Mouse (Mus musculus) cerebellum, adult 2 months (tissue): ENCODE measurements at regions not wholly inside any gene's neighbourhood (a gene's known extent, or its start where the extent isn't known, plus 50 kb on each side); places are given as distances from the start of the nearest gene placed in this dataset.

Source experiments
- DNase-seq, 2 experiments: peaks; one replicate each; pipeline ENCODE4 v3.0.0; 2021
- H3K27ac ChIP-seq: fragments of 200-500 bp; 2 replicates; pipeline ENCODE4 v1.5.1; 2012; ENCODE audit warnings: low read length, control low read depth, inconsistent platforms; ENCODE audit not compliant: insufficient read depth
- H3K27me3 ChIP-seq: fragments of 200-500 bp; 2 replicates; pipeline ENCODE4 v1.6.1; 2012; ENCODE audit warnings: inconsistent platforms, mild to moderate bottlenecking, low read length, moderate library complexity; ENCODE audit not compliant: control insufficient read depth, insufficient read depth
- H3K4me1 ChIP-seq: fragments of 200-500 bp; 2 replicates; pipeline ENCODE4 v1.6.1; 2011; ENCODE audit warnings: low read length; ENCODE audit not compliant: control insufficient read depth, insufficient read depth
- H3K4me3 ChIP-seq: fragments of 200-500 bp; replicated peaks from 2 replicates; pipeline ENCODE3; 2011; ENCODE audit warnings: mild to moderate bottlenecking, low read depth, low read length, control low read depth; ENCODE audit not compliant: insufficient read depth
- CTCF ChIP-seq: fragments of 200-500 bp; IDR thresholded peaks from 2 replicates; pipeline ENCODE4 v1.5.1; 2011; ENCODE audit warnings: low read depth, mild to moderate bottlenecking, control low read depth, low read length, moderate library complexity, borderline replicate concordance; ENCODE audit not compliant: insufficient read depth
- POLR2A ChIP-seq: fragments of 200-500 bp; IDR thresholded peaks from 2 replicates; pipeline ENCODE4 v1.6.1; 2011; ENCODE audit warnings: low read length, control low read depth, borderline replicate concordance; ENCODE audit not compliant: insufficient read depth
- WGBS: fragments of 180-500 bp; shearing (Covaris S2); methylation state at CpG from one replicate; pipeline ENCODE4 v1.1.7; 2018; 5-methylcytosine and 5-hydroxymethylcytosine counted together

DNA sequence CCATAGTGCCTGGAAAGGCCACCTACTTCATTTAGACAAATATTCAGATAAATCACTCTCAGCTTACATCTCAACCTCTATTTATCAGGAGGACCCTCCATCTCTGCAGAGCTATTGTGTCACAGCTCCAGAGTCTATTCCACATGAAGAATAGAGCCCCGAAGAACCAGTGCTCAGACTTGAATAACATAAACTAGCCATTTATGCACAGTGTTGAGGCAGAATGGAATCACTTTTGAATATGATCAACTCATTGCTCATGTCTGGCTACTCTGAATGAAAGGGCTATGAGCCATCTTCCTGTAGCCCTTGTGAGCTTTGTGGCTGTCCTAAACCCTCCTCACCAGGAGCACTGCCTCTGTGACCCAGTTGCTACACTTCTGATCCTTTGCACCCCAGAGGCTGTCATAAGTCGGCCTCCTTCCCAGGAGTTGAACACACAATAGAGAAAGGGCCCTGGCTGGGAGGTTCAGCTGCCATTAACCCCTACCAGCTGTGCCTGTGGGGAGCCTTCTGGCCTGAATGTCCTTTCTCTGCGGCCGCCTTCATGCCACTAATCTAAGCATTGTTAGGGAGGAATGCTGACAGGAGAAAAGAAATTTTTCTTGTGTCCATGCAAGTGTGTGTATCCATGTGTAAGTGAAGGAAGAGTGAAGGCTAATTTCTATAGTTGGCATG lies 195.5 kb upstream of the Sp8 start:
- H3K27ac ChIP-seq: no peak overlapping the region
- no peaks in the 10 kb centered on the region; the same call in 1 of the 2 replicates for H3K27me3 ChIP-seq

DNA sequence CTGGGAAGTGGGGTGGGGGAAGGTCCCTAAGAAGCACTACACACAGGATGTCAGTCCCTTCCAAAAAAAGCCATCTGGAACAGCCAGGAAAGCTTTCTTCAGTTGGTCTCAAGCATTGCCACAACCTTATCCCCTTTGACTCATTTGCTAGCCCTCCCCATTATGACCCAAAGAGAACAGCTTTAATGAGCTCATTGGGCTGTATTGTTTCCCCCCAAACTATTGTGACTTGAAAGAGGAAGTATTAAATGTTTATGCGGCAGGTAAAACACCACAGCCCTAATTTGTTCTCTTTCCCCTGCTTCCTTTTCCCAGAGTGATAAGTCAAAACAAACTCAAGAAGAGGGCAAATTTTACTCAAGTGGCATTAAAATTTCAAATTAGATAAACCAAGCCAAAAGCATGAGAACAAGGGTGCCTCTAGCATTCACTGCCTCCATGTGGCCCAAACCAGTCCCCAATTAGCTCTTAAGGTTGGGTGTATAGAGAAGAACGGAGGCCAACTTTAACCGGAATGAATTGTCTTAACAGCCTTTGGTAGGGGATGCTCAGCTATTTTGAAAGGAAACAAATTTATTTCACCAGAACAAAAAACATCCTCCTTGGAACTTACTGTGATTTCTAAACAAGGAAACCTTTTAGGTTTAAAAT lies 196.7 kb upstream of the Sp8 start:
- TF ChIP-seq CTCF (no peak), POLR2A (no peak)
- H3K4me3 ChIP-seq: no peak overlapping the region
- H3K4me1 ChIP-seq: no peaks in the 10 kb centered on the region
- H3K27ac ChIP-seq: no peak overlapping the region
- no peaks in the 10 kb centered on the region; the same call in 1 of the 2 replicates for H3K27me3 ChIP-seq
- DNase-seq: no peak
- WGBS: 87% methylated on average over 3 of the region's 3 CpGs

More for the DNA sequence above, 195.5 kb upstream of the Sp8 start:
- TF ChIP-seq POLR2A (no peak), CTCF (no peak)
- Histone ChIP-seq H3K4me1 (no peaks in the 10 kb centered on the region), H3K4me3 (no peak overlapping the region)
- 8% methylated on average over 4 of the region's 4 CpGs for WGBS
- DNase-seq: no peak

DNA sequence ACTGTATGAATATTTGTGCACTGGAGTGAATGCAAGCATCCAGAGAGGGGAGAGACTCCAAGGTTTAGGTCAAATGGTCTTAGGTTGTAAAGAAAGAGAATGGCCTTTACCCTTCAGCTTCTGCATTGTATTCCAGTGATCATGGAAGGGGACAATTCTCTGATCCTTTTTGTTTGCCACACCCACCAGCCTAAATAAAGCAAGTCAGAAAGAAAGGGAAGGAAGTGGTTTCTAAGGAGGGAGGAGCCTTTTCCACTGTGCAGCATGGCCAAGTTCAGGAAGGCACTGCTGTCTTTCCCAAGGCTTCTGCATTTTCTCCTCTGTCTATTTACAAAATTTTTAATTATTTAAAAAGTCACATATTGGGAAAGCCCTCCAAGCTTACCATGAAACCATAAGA lies 197.5 kb upstream of the Sp8 start:
- Histone ChIP-seq H3K4me3 (no peak overlapping the region), H3K27ac (no peak overlapping the region), H3K27me3 (no peaks in the 10 kb centered on the region; the same call in 1 of the 2 replicates), H3K4me1 (no peaks in the 10 kb centered on the region)
- TF ChIP-seq POLR2A (no peak), CTCF (no peak)
- DNase-seq: no peak

DNA sequence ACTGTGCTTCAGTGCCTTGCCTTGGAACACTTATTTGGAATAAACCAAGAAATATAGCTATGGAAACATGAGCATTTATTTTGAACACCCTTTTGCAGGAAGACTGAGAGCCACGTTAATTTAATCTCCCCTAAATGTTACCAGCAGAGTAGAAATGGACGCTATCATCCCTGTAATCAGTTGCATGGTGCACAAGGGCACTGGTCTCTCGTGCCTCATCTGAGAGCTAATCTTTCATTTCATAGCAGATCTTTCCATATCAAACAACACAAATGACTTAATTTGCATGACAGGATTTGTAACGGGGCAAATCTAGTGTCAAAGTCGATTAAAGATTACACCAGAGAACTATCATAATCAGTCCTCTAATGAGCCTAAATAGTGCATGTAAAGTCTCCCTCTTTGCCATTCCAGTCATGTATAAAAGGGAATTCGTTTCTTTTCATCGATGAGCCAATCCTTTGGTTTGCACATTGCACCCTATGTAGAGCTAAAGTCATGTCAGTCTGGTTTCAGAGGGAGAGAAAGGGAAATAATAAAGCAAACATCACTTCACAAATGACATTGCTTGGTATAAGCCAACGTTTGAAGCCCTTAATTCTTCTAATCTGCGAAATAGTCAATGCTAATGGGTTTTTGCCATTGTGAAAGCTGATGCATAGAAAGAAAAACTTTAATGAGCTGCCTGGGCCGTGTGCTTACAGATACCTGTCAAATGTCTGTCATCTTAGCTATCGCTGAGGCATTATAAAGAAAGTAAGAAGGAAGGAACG lies 198.7 kb upstream of the Sp8 start:
- H3K4me1 ChIP-seq: no peaks in the 10 kb centered on the region
- no peak overlapping the region for H3K27ac ChIP-seq
- 30% methylated on average over 12 of the region's 12 CpGs for WGBS
- no peak for TF ChIP-seq POLR2A
- no peak for TF ChIP-seq CTCF
- DNase-seq: no peak
- H3K27me3 ChIP-seq: no peaks in the 10 kb centered on the region; the same call in 1 of the 2 replicates
- H3K4me3 ChIP-seq: no peak overlapping the region

DNA sequence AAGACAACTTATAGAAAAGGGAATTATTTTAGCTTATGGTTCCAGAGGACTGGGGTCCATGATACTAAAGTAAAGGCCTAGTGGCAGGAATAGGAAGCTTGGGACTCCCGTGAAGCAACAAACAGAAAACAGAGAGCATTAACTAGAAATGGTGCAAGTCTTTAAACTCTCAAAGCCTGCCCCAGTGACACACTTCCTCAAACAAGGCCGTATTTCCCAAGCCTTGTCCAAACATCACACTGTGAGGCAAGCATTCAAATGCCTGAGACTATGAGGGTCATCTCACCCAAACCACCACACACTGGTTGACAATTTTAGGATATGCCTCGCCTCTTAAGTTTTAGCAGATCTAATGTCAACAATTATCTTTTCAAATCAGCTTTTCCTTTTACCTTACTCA lies 205.2 kb upstream of the Sp8 start:
- Histone ChIP-seq H3K4me1 (no peaks in the 10 kb centered on the region), H3K27me3 (no peaks in the 10 kb centered on the region), H3K4me3 (no peak overlapping the region), H3K27ac (no peak overlapping the region)
- no peak for DNase-seq
- TF ChIP-seq CTCF (no peak), POLR2A (no peak)
- WGBS: 77% methylated on average over 3 of the region's 3 CpGs

DNA sequence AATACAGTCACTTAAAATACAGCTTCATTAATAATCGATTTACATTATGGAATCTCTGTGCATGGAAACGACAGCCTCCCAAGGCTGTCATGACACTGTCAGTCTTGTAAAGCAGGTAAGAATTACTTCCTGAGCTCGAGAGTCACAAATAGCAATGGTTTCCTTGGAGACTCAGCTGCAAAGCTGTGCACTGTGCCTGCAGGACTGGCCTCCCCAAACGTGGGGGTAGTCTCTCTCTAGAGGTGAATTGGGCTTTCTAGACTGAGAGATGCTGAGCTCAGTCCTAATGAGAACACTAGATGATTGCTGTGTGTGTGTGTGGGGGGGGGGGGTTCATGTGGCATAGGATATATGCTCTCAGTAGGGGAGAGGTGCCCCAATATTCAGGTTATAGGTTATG lies 208.9 kb upstream of the Sp8 start:
- WGBS: 27% methylated on average over 4 of the region's 4 CpGs
- DNase-seq: no peak
- Histone ChIP-seq H3K27ac (no peak overlapping the region), H3K4me1 (no peaks in the 10 kb centered on the region), H3K4me3 (no peak overlapping the region), H3K27me3 (no peaks in the 10 kb centered on the region)
- TF ChIP-seq POLR2A: no peak
- no peak for TF ChIP-seq CTCF

DNA sequence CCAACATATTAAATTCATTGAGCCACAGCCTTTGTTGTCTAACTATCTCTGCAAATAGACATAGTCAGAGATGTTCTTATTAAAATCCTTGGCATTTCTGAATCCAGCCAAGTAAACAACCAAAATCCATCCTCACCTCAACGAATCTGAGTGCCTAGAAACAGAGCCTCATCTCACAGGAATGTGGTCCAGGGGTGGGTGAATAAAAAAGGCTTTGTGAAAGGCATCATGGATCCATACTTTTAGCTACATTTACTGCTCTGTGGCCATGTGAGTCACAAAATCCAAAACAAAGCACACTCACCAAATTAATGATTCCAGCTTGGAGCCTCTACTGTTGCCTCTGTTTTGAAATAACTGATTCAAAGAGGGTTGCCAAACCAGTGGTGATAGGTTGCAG lies 210.7 kb upstream of the Sp8 start:
- TF ChIP-seq POLR2A: no peak
- no peak for TF ChIP-seq CTCF
- 12% methylated on average over 1 of the region's 1 CpGs for WGBS
- Histone ChIP-seq H3K27ac (no peak overlapping the region), H3K27me3 (no peaks in the 10 kb centered on the region), H3K4me3 (no peak overlapping the region), H3K4me1 (no peaks in the 10 kb centered on the region)
- DNase-seq: no peak

DNA sequence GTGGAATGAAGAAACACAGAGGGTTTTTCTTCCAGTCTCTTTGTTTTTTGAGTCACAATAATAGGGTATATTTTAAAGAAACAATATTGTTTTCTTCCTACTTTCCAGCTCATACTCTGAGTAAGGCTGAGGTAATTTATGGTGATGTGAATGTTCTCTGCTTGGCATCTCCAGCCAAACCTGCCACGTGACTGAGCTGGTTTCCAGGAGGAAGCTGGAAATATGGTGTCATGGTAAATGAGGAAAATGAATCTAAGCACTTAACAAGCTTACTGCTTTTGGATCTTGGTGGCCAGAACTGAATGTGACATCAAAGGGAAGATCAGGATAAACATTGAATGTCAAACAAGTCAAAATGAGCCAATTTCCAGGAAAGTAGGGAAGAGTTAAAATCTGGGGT lies 215.8 kb upstream of the Sp8 start:
- TF ChIP-seq POLR2A (no peak), CTCF (no peak)
- Histone ChIP-seq H3K27ac (no peak overlapping the region), H3K4me3 (no peak overlapping the region), H3K4me1 (no peaks in the 10 kb centered on the region), H3K27me3 (no peaks in the 10 kb centered on the region)
- no peak for DNase-seq
- 47% methylated on average over 1 of the region's 1 CpGs for WGBS
